Mouse (Mus musculus) intestine, postnatal 0 days (tissue): ENCODE data around the gene Atp5l. TPM values are rescaled to one million over a fixed set of nuclear protein-coding genes. Genes with fewer than 3 reads are reported as not detected.

Experiments used
- ATAC-seq: fragments of 200-750 bp; cut with Nextera tagmentation; 2 replicates; pipeline ENCODE4 v1.8.0; 2017; ENCODE audit warnings: mild to moderate bottlenecking, moderate TSS enrichment, moderate library complexity
- H3K27ac ChIP-seq: fragments of 300-500 bp; sonication (generic); 2 replicates; pipeline ENCODE4 v1.5.1; 2014; ENCODE audit warnings: mild to moderate bottlenecking, low read depth, low read length, moderate library complexity
- H3K27me3 ChIP-seq: fragments of 300-500 bp; sonication (generic); replicated peaks from 2 replicates; pipeline ENCODE4 v1.6.1; 2014; ENCODE audit warnings: low read length, mixed read lengths; ENCODE audit not compliant: control insufficient read depth, insufficient read depth
- H3K36me3 ChIP-seq: fragments of 300-500 bp; sonication (generic); 2 replicates; pipeline ENCODE4 v1.6.1; 2014; ENCODE audit warnings: mild to moderate bottlenecking, moderate library complexity; ENCODE audit not compliant: control insufficient read depth, insufficient read depth
- H3K4me1 ChIP-seq: fragments of 300-500 bp; sonication (generic); replicated peaks from 2 replicates; pipeline ENCODE4 v1.6.1; 2014; ENCODE audit warnings: antibody characterized with exemption, low read length, mixed read lengths; ENCODE audit not compliant: control insufficient read depth, insufficient read depth
- H3K4me2 ChIP-seq: fragments of 300-500 bp; sonication (generic); replicated peaks from 2 replicates; pipeline ENCODE4 v1.6.1; 2014; ENCODE audit warnings: low read depth, mild to moderate bottlenecking, moderate library complexity
- H3K4me3 ChIP-seq: fragments of 300-500 bp; sonication (generic); 2 replicates; pipeline ENCODE4 v1.5.1; 2014; ENCODE audit warnings: low read depth, low read length
- H3K9ac ChIP-seq: fragments of 300-500 bp; sonication (generic); 2 replicates; pipeline ENCODE4 v1.6.1; 2014; ENCODE audit warnings: mild to moderate bottlenecking, low read depth, low read length
- H3K9me3 ChIP-seq: fragments of 300-500 bp; sonication (generic); 2 replicates; pipeline ENCODE4 v1.6.1; 2016; ENCODE audit warnings: mixed run types; ENCODE audit not compliant: control insufficient read depth
- CTCF ChIP-seq: sonication (generic); IDR thresholded peaks from 2 replicates; pipeline ENCODE4 v1.5.1; 2016; ENCODE audit warnings: low read depth, mild to moderate bottlenecking, control low read depth, antibody characterized with exemption, moderate library complexity
- WGBS: fragments of 180-500 bp; shearing (Covaris S2); extraction: QIAGEN DNeasy Blood & Tissue Kit; methylation state at CpG from one replicate; pipeline ENCODE4 v1.1.7; 2014; 5-methylcytosine and 5-hydroxymethylcytosine counted together
- polyA plus RNA-seq: library from polyadenylated mRNA; unstranded; fragments of >200 nt; fragmentation: Nextera tagmentation; extraction: Ambion mirVana; gene quantifications from 2 replicates; pipeline ENCODE4 v1.2.1, GENCODE M21; 2015

Gene Atp5l
- polyA plus RNA-seq, 1 experiment from 2014 or later: 1,336 TPM

DNA sequence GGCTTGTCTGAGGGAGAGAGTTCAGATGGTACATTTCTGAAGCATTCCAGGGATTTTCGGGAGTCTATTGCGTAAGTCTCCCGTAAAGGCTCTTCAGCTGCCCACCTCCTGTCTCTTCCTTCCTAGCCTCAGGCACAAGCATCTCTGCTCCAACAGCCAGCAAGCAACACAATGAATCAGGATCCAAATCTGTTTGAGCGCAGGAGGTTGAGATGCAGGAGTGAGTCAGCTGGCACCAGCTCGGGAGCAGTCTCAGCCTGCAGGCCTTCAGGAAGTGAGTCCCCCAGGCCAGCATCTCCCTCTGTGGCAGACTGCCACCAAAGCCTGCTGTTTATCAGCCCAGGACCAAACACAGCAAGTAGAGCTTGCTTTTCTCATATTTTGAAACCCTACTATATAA, 15.6 kb downstream of the Atp5l start:
- no peak overlapping the region for H3K4me2 ChIP-seq

DNA sequence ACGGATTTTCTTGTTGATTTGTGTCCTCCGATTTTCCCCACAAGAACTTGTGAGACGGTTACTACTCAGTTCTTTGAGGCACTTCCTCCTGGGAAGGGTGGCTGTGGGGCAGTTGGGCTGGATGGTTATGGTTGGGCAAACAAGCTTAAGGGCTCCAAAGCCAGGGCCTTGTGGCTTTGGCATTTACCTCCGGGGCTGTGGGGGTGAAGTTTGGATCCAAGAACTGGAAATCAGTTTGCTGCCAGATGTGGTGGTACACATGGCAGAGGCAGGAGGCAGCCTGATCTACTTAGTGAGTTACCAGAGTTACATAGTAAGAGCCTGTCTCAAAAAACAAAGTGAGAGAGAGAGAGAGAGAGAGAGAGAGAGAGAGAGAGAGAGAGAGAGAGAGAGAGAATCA, 16.7 kb downstream of the Atp5l start:
- Histone ChIP-seq H3K9ac (no peak overlapping the region), H3K27me3 (no peaks in the 10 kb centered on the region), H3K36me3 (no peaks in the 10 kb centered on the region), H3K4me1 (no peaks in the 10 kb centered on the region), H3K9me3 (no peaks in the 10 kb centered on the region), H3K4me3 (no peak overlapping the region), H3K27ac (no peak overlapping the region), H3K4me2 (no peak overlapping the region)
- ATAC-seq: no peak
- no peak for TF ChIP-seq CTCF
- WGBS: 90% methylated on average over 4 of the region's 4 CpGs

More for the DNA sequence above, 15.6 kb downstream of the Atp5l start:
- no peak for ATAC-seq
- Histone ChIP-seq H3K4me1 (no peaks in the 10 kb centered on the region), H3K27ac (no peak overlapping the region), H3K36me3 (no peaks in the 10 kb centered on the region), H3K9ac (no peak overlapping the region), H3K9me3 (no peaks in the 10 kb centered on the region), H3K27me3 (no peaks in the 10 kb centered on the region), H3K4me3 (no peak overlapping the region)
- 54% methylated on average over 5 of the region's 5 CpGs for WGBS
- TF ChIP-seq CTCF: no peak

DNA sequence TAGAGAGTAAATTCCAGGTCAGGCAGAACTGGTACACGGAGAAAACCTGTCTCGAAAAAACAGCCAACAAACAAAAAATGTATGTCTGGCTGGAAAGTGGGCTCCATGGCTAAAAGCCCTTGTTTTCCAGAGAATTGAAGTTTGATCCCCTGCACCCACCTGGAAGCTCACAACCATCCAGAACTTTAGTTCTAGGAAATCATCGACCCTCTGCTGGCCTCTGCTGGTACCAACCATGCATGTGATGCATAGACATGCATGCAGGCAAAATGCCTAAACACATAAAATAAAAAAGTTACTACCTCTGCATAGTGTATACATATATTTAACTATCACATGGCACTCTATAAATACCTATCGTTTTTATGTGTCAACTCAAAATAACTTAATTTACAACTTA, 20.1 kb downstream of the Atp5l start:
- H3K4me2 ChIP-seq: no peak overlapping the region
- ATAC-seq: no peak
- H3K9ac ChIP-seq: no peak overlapping the region
- 63% methylated on average over 4 of the region's 4 CpGs for WGBS
- no peak overlapping the region for H3K4me3 ChIP-seq
- no peak overlapping the region for H3K27ac ChIP-seq
- no peaks in the 10 kb centered on the region for H3K4me1 ChIP-seq
- peak; percentile 62 for TF ChIP-seq CTCF
- no peaks in the 10 kb centered on the region for H3K9me3 ChIP-seq
- H3K36me3 ChIP-seq: no peaks in the 10 kb centered on the region
- no peaks in the 10 kb centered on the region for H3K27me3 ChIP-seq

- Histone ChIP-seq H3K27ac (no peak overlapping the region), H3K9ac (no peak overlapping the region), H3K4me2 (no peak overlapping the region), H3K9me3 (no peaks in the 10 kb centered on the region), H3K4me1 (no peaks in the 10 kb centered on the region), H3K36me3 (no peaks in the 10 kb centered on the region), H3K4me3 (no peak overlapping the region), H3K27me3 (no peaks in the 10 kb centered on the region)
- 34% methylated on average over 3 of the region's 3 CpGs for WGBS
- no peak for ATAC-seq
- no peak for TF ChIP-seq CTCF
Measured at GRCm38 (mm10) chr9:44899716-44900115, 20.8 kb downstream of the Atp5l start.

GRCm38 (mm10) chr9:44897024-44897423, 23.5 kb downstream of the Atp5l start:
- Histone ChIP-seq H3K27ac (no peak overlapping the region), H3K27me3 (no peaks in the 10 kb centered on the region), H3K4me3 (no peak overlapping the region), H3K4me2 (no peak overlapping the region), H3K36me3 (no peaks in the 10 kb centered on the region), H3K9ac (no peak overlapping the region), H3K9me3 (no peaks in the 10 kb centered on the region), H3K4me1 (no peaks in the 10 kb centered on the region)
- 56% methylated on average over 4 of the region's 4 CpGs for WGBS
- TF ChIP-seq CTCF: no peak
- no peak for ATAC-seq

- H3K9ac ChIP-seq: no peak overlapping the region
- no peak overlapping the region for H3K4me2 ChIP-seq
- no peak overlapping the region for H3K27ac ChIP-seq
- no peaks in the 10 kb centered on the region for H3K9me3 ChIP-seq
- no peaks in the 10 kb centered on the region for H3K4me1 ChIP-seq
- ATAC-seq: no peak
- no peak overlapping the region for H3K4me3 ChIP-seq
- no peaks in the 10 kb centered on the region for H3K36me3 ChIP-seq
- TF ChIP-seq CTCF: no peak
- no peaks in the 10 kb centered on the region for H3K27me3 ChIP-seq
- WGBS: 39% methylated on average over 3 of the region's 3 CpGs
Measured at GRCm38 (mm10) chr9:44892664-44893063, 27.9 kb downstream of the Atp5l start.

DNA sequence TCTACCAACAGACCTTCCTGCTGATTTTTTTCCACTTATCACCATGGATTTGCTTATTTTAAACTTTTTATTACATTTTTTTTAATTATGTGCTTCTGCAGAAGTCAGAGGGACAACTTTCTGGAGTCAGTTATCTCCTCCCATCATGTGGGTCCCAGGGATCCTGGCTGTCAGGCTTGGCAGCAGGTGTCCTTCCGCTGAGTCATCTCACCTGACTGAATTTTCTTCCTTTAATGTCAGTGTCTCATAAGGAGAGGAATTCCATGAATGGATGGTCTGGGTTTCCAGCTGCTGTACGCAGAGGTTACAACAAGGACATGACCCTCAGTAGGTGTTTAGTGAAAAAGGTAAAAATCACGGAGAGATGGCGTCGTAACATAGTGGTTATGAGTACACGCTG, 29.3 kb downstream of the Atp5l start:
- Histone ChIP-seq H3K4me2 (no peak overlapping the region), H3K4me1 (no peaks in the 10 kb centered on the region), H3K4me3 (no peak overlapping the region), H3K27ac (no peak overlapping the region), H3K9me3 (no peaks in the 10 kb centered on the region), H3K36me3 (no peaks in the 10 kb centered on the region), H3K9ac (no peak overlapping the region), H3K27me3 (no peaks in the 10 kb centered on the region)
- ATAC-seq: no peak
- 87% methylated on average over 6 of the region's 6 CpGs for WGBS
- TF ChIP-seq CTCF: no peak
